Mouse (Mus musculus): ENCODE data around the gene Adamts1.

Adamts1 gene

GRCm38 (mm10) chr16:85802954-85803353 is at the start of gene Adamts1:
Gene Adamts1 (minus strand): TSS chr16:85803113.
- in situ Hi-C loops (cut with MboI, MseI), result loop anchor here (25.0 kb wide), 1 partner anchor 1609 kb away; no protein-coding TSS in a partner anchor

- in situ Hi-C loops (cut with MboI, MseI), result no loop called here
These were observed 24.2 kb upstream of the Adamts1 start for GRCm38 (mm10) chr16:85827066-85827465.

- in situ Hi-C loops (cut with MboI, MseI), result loop anchor here (25.0 kb wide), 1 partner anchor 1590 kb away; no protein-coding TSS in a partner anchor
These were observed 19.5 kb upstream of the Adamts1 start for GRCm38 (mm10) chr16:85822330-85822916.

- in situ Hi-C loops (cut with MboI, MseI), result loop anchor here (10.0 to 25.0 kb wide), 2 partner anchors 975 to 1592 kb away; no protein-coding TSS in a partner anchor
These were observed 17.0 kb upstream of the Adamts1 start for GRCm38 (mm10) chr16:85819808-85820458.

GRCm38 (mm10) chr16:85814116-85814515 is 11.2 kb upstream of the Adamts1 start:
- in situ Hi-C loops (cut with MboI, MseI), result loop anchor here (10.0 to 25.0 kb wide), 2 partner anchors 981 to 1598 kb away; no protein-coding TSS in a partner anchor

GRCm38 (mm10) chr16:85807626-85808025 is 4.7 kb upstream of the Adamts1 start:
- in situ Hi-C loops (cut with MboI, MseI), result loop anchor here (5.0 to 25.0 kb wide), 2 partner anchors 1440 to 1605 kb away; no protein-coding TSS in a partner anchor

GRCm38 (mm10) chr16:85807072-85807471 is 4.2 kb upstream of the Adamts1 start:
- in situ Hi-C loops (cut with MboI, MseI), result loop anchor here (5.0 to 25.0 kb wide), 2 partner anchors 1440 to 1605 kb away; no protein-coding TSS in a partner anchor

- in situ Hi-C loops (cut with MboI, MseI), result loop anchor here (5.0 to 25.0 kb wide), 2 partner anchors 1442 to 1607 kb away; no protein-coding TSS in a partner anchor
These were observed 2.7 kb upstream of the Adamts1 start for GRCm38 (mm10) chr16:85805581-85805980.

- in situ Hi-C loops (cut with MboI, MseI), result loop anchor here (25.0 kb wide), 1 partner anchor 1608 kb away; no protein-coding TSS in a partner anchor
These were observed 969 bp upstream of the Adamts1 start for GRCm38 (mm10) chr16:85803613-85804551.

- in situ Hi-C loops (cut with MboI, MseI), result loop anchor here (25.0 kb wide), 1 partner anchor 1610 kb away; no protein-coding TSS in a partner anchor
These were observed 722 bp downstream of the Adamts1 start for GRCm38 (mm10) chr16:85801971-85802811.

- in situ Hi-C loops (cut with MboI, MseI), result loop anchor here (25.0 kb wide), 1 partner anchor 1611 kb away; no protein-coding TSS in a partner anchor
These were observed 1.7 kb downstream of the Adamts1 start for GRCm38 (mm10) chr16:85801252-85801651.

GRCm38 (mm10) chr16:85800691-85801090 is 2.2 kb downstream of the Adamts1 start:
- in situ Hi-C loops (cut with MboI, MseI), result loop anchor here (25.0 kb wide), 1 partner anchor 1612 kb away; no protein-coding TSS in a partner anchor

GRCm38 (mm10) chr16:85799971-85800370 is 2.9 kb downstream of the Adamts1 start:
- in situ Hi-C loops (cut with MboI, MseI), result loop anchor here (25.0 kb wide), 1 partner anchor 1612 kb away; no protein-coding TSS in a partner anchor

GRCm38 (mm10) chr16:85798334-85798733 is 4.6 kb downstream of the Adamts1 start:
- in situ Hi-C loops (cut with MboI, MseI), result no loop called here

- in situ Hi-C loops (cut with MboI, MseI), result no loop called here
These were observed 5.8 kb downstream of the Adamts1 start for GRCm38 (mm10) chr16:85797161-85797560.

- in situ Hi-C loops (cut with MboI, MseI), result no loop called here
These were observed 7.2 kb downstream of the Adamts1 start for GRCm38 (mm10) chr16:85795731-85796130.

GRCm38 (mm10) chr16:85793166-85793830 is 9.6 kb downstream of the Adamts1 start:
- in situ Hi-C loops (cut with MboI, MseI), result no loop called here

GRCm38 (mm10) chr16:85781076-85781475 is 21.8 kb downstream of the Adamts1 start:
- in situ Hi-C loops (cut with MboI, MseI), result no loop called here

- in situ Hi-C loops (cut with MboI, MseI), result no loop called here
These were observed 23.1 kb downstream of the Adamts1 start for GRCm38 (mm10) chr16:85779775-85780174.

- in situ Hi-C loops (cut with MboI, MseI), result no loop called here
These were observed 30.6 kb downstream of the Adamts1 start for GRCm38 (mm10) chr16:85772272-85772671.
